Mouse (Mus musculus): ENCODE measurements around the gene Jaml. TPM values are rescaled to one million over a fixed set of nuclear protein-coding genes. Genes with fewer than 3 reads are reported as not detected.

The Jaml gene
- 9.7 TPM for total RNA-seq (2023)

GRCm38 (mm10) chr9:45079011-45079410 lies at the start of gene Jaml:
Jaml (plus strand) TSS chr9:45079183.

GRCm38 (mm10) chr9:45039499-45039898 lies 39.5 kb upstream of the Jaml start, which contains the start of gene Mpzl2:
Mpzl2 (plus strand) TSS chr9:45039799.

GRCm38 (mm10) chr9:45055082-45055713 lies 23.8 kb upstream of the Jaml start, which contains the start of gene Mpzl3:
Mpzl3 (plus strand) TSS chr9:45055186.

GRCm38 (mm10) chr9:45117741-45118431 lies 38.9 kb downstream of the Jaml start, which contains the start of gene Scn2b:
Scn2b (plus strand) TSS chr9:45117782.

GRCm38 (mm10) chr9:45138191-45139032 lies 59.4 kb downstream of the Jaml start, which contains the start of gene Scn4b:
Scn4b (plus strand) TSS chr9:45138395.

Other genes starting within 250 kb of the Jaml start
- gene Kmt2a, start 197.9 kb upstream of the Jaml start, total RNA-seq (2023) = 156 TPM
- 145 TPM for gene Atp5l, start 158.4 kb upstream of the Jaml start, total RNA-seq (2023)
- 118 TPM for gene Ube4a, start 113.6 kb upstream of the Jaml start, total RNA-seq (2023)
- gene Cd3g, start 98.8 kb upstream of the Jaml start, total RNA-seq (2023) = 487 TPM
- 428 TPM for gene Cd3d, start 97.4 kb upstream of the Jaml start, total RNA-seq (2023)
- gene Cd3e, start 69.6 kb upstream of the Jaml start, total RNA-seq (2023) = 844 TPM
- gene Mpzl2, start 39.4 kb upstream of the Jaml start, total RNA-seq (2023) = 0.41 TPM
- 16.9 TPM for gene Mpzl3, start 24.0 kb upstream of the Jaml start, total RNA-seq (2023)
- 0.27 TPM for gene Scn2b, start 38.6 kb downstream of the Jaml start, total RNA-seq (2023)
- gene Scn4b, start 59.2 kb downstream of the Jaml start, total RNA-seq (2023) = 0.12 TPM
- gene BC049352, start 102.8 kb downstream of the Jaml start, total RNA-seq (2023) = not detected
- gene Tmprss4, start 124.9 kb downstream of the Jaml start, total RNA-seq (2023) = not detected
- 24.9 TPM for gene Il10ra, start 190.0 kb downstream of the Jaml start, total RNA-seq (2023)
- not detected for gene Tmprss13, start 239.9 kb downstream of the Jaml start, total RNA-seq (2023)

Data from CD4-positive naive resting alpha-beta T cell, adult 57 days (primary cell).